Mouse (Mus musculus): Measurements from ENCODE around the gene Fastk.

The Fastk gene

DNA sequence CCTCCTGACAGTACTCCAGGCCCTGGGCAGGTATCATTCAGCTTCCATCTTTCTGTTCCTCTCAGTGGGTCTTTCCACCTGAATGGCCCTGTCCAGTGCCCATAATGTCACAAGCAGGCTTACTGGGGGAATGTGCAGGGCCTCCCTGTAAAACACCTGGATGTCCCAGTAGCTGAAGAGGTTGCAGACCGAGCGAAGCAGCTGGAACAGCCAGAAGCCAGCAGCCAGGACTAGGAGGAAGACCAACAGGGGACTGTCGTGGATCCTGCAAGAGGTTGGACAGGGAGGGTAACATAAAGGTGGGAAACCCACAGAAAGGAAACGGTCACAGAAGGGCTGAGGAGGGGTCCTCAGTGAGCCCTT is 55.4 kb downstream of the Fastk start:
- DNase-seq (ENCODE audit: low read depth): no peak

GRCm38 (mm10) chr5:24389011-24389657 is 56.0 kb downstream of the Fastk start:
- DNase-seq (ENCODE audit: low read depth): no peak

All from NIH3T3 (cell line).